Mouse (Mus musculus): ENCODE data around the gene Slc38a7. TPM values are rescaled to one million over a fixed set of nuclear protein-coding genes. Genes with fewer than 3 reads are reported as not detected.

Gene Slc38a7
- polyA plus RNA-seq, 1 experiment from 2014 or later, result 14.7 TPM

DNA sequence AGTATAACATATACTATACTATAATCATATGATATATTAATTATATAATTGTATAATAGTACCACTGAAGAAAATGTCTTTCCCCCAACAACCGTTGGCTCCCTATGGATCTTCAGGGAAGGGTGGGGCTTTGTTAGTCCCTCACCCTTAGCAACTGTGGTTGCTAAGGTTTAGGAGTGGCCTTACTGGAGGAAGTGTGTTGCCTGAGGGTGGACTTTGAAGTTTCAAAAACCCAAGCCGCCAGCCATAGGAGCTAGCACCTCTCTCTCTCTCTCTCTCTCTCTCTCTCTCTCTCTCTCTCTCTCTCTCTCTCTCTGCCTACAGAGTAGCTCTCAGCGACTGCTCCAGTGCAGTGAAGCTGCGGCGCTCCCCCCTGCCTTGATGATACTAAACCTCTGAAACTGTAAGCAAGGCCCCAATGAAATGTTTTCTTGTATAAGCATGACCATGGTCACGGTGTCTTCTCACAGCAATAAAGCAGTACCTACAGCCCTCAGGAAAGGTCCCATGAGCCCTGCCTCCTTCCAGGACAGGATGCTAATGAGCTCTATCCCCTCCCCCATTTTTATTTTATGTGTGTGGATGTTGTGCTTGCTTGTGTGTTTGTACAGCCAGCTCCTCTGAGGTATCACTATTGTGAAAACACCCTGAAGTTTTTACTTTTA, 37.2 kb downstream of the Slc38a7 start:
- H3K27me3 ChIP-seq (ENCODE audit: low read depth, poor library complexity, severe bottlenecking), result no peaks in the 10 kb centered on the region
- H3K9me3 ChIP-seq (replicated peaks), result no peaks in the 10 kb centered on the region
- WGBS, result 41% methylated on average over 6 of the region's 6 CpGs
- peaks cover 6% of the 10 kb centered on the region; the same call in 1 of the 2 replicates for H3K4me1 ChIP-seq
- H3K36me3 ChIP-seq, result no peaks in the 10 kb centered on the region
- no peak overlapping the region for H3K27ac ChIP-seq
- H3K4me3 ChIP-seq, result no peak overlapping the region
- DNase-seq (ENCODE audit: low spot score), result no peak

DNA sequence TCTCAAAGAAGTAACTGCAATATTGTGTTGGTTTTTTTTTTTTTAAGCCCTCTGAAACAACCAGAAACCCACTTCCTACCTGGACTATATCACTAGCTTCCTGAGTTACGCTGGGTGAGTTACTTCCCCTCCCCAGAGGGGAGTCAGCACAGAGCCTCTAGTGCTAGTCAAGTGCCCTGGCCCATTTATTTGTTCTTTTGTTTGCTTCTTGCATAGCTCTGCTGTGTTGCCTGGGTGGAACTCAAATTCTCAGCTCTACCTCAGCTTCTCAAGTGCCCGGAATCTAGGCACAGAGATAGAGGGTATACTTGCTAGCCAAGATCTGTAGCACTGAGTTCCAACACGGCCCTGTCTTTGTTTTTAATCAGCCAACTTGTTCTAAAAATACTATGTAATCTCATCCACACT, 43.2 kb downstream of the Slc38a7 start:
- Histone ChIP-seq H3K4me3 (no peak overlapping the region), H3K27ac (no peak overlapping the region), H3K27me3 (ENCODE audit: low read depth, poor library complexity, severe bottlenecking) (no peaks in the 10 kb centered on the region), H3K36me3 (peaks cover 6% of the 10 kb centered on the region; the same call in 1 of the 2 replicates), H3K9me3 (replicated peaks) (no peaks in the 10 kb centered on the region), H3K4me1 (peaks cover 10% of the 10 kb centered on the region)
- WGBS, result 68% methylated on average over 3 of the region's 3 CpGs
- no peak for DNase-seq (ENCODE audit: low spot score)

DNA sequence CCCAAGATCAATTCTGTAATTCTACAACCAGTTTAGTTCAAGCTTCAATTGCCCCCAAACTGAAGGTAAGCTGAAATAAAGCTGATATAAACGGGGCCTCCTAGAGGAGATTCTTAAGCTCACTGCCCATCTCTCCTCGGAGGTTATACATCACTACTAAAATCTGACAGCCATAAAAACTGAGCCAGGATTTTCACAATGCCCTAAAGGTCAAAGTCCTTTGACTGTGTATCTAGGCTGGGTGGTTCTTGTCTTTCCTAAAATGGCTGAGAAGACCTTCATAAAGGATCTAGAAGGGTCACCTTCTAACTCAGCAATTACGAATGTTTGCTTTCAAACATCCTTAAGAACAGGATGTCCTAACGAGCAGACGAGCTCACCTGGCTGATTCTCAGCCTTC, 44.2 kb downstream of the Slc38a7 start:
- no peaks in the 10 kb centered on the region for H3K27me3 ChIP-seq (ENCODE audit: low read depth, poor library complexity, severe bottlenecking)
- H3K36me3 ChIP-seq, result peaks cover 14% of the 10 kb centered on the region
- H3K27ac ChIP-seq, result no peak overlapping the region
- no peak for DNase-seq (ENCODE audit: low spot score)
- H3K9me3 ChIP-seq (replicated peaks), result no peaks in the 10 kb centered on the region
- WGBS, result 85% methylated on average over 5 of the region's 5 CpGs
- peaks cover 11% of the 10 kb centered on the region for H3K4me1 ChIP-seq
- H3K4me3 ChIP-seq, result no peak overlapping the region

DNA sequence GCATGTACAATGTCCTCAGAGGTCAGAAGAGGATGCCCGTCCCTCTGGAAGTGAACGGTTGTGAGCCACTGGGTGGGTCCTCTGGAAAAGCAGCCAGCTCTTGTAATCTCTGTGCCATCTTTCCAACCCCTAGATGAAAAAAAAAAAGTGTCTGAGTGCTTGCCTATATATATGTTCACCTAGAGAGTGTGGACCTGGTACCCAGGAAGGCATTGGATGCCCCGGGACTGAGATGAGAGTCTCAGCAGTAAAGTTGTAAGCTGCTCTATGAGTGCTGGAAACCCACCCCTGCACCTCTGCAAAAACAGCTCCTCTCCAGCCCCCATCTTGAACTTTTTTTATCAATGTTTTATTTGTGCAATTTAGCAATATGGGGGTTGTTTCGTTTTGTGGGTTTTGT, 44.7 kb downstream of the Slc38a7 start:
- no peak for DNase-seq (ENCODE audit: low spot score)
- Histone ChIP-seq H3K27ac (no peak overlapping the region), H3K27me3 (ENCODE audit: low read depth, poor library complexity, severe bottlenecking) (no peaks in the 10 kb centered on the region), H3K36me3 (peaks cover 18% of the 10 kb centered on the region), H3K4me3 (no peak overlapping the region), H3K4me1 (peaks cover 11% of the 10 kb centered on the region), H3K9me3 (replicated peaks) (no peaks in the 10 kb centered on the region)
- 84% methylated on average over 4 of the region's 4 CpGs for WGBS

DNA sequence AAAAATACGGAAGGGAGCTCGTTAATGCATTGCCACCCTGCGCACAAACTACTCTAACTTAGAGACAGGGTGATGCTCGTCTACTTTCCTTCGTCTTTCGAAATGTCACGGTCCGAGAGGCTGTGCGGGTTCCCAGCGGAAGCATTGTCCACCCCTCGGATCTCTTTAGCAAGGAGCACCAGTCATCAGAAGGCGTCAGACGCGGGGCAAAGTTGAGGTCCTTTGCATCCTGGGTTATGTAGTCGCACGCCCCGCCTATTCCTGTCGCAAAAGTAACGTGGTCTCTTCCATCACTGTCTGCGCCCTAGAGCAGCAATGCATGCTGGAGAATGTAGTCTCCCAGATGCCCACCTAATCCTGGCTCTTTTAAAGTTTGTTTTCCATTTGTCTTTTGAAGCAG, 45.5 kb downstream of the Slc38a7 start:
- Histone ChIP-seq H3K4me1 (peaks cover 11% of the 10 kb centered on the region), H3K27me3 (ENCODE audit: low read depth, poor library complexity, severe bottlenecking) (no peaks in the 10 kb centered on the region), H3K36me3 (peaks cover 21% of the 10 kb centered on the region), H3K27ac (peak overlapping the region; percentile 99), H3K9me3 (replicated peaks) (no peaks in the 10 kb centered on the region), H3K4me3 (peak overlapping the region; percentile 99)
- 0% methylated on average over 20 of the region's 20 CpGs for WGBS
- peak; percentile 87 for DNase-seq (ENCODE audit: low spot score)

DNA sequence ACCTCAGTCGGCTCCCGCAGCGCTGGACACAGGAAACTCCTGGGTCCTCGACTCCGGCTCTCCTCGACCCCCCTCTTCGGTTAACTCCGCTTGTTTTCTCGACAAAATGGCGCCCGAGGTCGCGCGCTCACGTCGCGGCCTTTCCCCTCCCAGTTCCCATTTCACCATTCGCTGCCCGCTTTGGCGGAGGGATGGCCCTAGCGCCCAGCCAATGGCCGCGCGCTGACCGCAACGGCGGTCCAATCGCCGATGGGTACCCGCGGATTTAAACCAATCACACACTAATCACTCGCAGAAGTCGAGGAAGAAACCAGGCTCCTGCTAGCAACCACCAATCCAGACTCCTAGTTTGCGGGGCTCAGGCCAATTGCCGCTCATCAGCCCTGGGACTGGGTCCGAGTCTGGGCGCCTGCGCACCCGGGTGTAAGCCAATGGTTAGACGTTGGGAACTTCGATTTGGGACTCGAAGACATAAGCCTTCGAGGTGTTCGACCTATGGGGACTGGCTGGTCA, 46.0 kb downstream of the Slc38a7 start, which contains the start of gene Cnot1:
Cnot1 (minus strand) TSS at position 134 of the 513 bp plus-strand sequence.
- peak; percentile 95 for DNase-seq (ENCODE audit: low spot score)
- H3K27ac ChIP-seq, result peak within 1 kb of the TSS; percentile 99
- H3K4me3 ChIP-seq, result peak within 1 kb of the TSS; percentile 99
- peaks cover 23% of the 10 kb centered on the region for H3K36me3 ChIP-seq
- H3K4me1 ChIP-seq, result peaks cover 11% of the 10 kb centered on the region
- H3K9me3 ChIP-seq (replicated peaks), result no peaks in the 10 kb centered on the region
- H3K27me3 ChIP-seq (ENCODE audit: low read depth, poor library complexity, severe bottlenecking), result no peaks in the 10 kb centered on the region
- under 1% methylated on average over 44 of the region's 44 CpGs for WGBS

DNA sequence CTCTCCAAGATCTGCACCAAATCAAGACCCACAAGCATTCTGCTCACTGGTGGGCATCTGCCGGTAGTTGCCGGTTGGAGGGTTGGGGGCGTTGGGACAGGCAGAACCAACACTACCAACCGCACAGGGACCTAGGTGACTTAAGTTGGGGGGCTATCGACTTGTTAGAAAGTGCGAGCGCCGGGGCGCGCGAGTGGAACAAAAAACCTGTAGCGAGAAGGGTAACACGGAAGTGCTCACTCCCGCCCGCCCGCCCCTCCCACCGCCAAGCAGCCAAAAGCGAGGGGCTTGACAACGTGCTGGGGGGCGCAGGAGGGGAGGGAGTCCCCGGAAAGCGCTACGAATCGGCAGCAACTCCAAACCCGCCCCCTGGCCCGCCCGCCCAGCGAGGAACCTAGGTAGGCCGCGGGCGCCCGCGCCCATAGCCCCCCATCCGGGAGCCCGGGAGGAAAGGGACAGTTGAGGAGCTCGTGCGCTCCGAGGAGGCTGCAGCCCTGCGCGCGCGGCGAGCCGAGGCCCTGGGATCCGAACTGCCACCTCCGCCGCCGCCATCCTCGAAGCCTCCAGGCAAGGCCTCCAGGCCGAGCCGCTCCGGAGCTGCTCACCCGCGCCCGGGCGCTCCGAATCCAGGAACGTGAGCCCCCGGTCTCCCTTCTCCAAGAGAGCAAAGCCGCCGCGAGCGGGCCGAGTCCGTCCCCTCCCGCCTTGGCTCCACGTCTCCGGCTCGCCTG, 46.7 kb downstream of the Slc38a7 start:
- peaks cover 11% of the 10 kb centered on the region for H3K4me1 ChIP-seq
- H3K27me3 ChIP-seq (ENCODE audit: low read depth, poor library complexity, severe bottlenecking), result no peaks in the 10 kb centered on the region
- H3K36me3 ChIP-seq, result peaks cover 31% of the 10 kb centered on the region
- H3K9me3 ChIP-seq (replicated peaks), result no peaks in the 10 kb centered on the region
- peak overlapping the region; percentile 99 for H3K4me3 ChIP-seq
- WGBS, result under 1% methylated on average over 68 of the region's 69 CpGs
- peak overlapping the region; percentile 99 for H3K27ac ChIP-seq
- DNase-seq (ENCODE audit: low spot score), result peak; percentile 61

DNA sequence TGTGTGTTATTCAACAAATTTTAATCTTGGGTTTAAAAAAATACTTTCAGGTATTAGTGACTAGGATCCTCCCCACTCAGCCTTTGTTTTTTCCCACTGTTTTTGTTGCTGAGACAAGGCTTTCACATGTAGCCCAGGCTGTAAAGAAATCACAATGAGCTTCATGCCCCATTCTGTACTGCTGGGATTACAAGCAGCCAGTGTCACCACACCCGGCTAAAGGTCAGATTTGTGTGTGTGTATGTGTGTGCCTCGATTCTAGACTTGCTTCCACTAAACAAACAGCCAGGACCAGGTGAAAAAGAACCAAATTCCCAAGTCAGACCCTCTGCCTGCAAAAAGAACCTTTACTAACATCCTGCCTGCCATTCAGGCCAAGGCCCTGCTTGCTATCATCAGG, 47.9 kb downstream of the Slc38a7 start:
- peaks cover 11% of the 10 kb centered on the region for H3K4me1 ChIP-seq
- H3K27ac ChIP-seq, result no peak overlapping the region
- no peak for DNase-seq (ENCODE audit: low spot score)
- H3K36me3 ChIP-seq, result peaks cover 42% of the 10 kb centered on the region
- H3K4me3 ChIP-seq, result peak overlapping the region; percentile 99
- no peaks in the 10 kb centered on the region for H3K9me3 ChIP-seq (replicated peaks)
- 85% methylated on average over 2 of the region's 2 CpGs for WGBS
- no peaks in the 10 kb centered on the region for H3K27me3 ChIP-seq (ENCODE audit: low read depth, poor library complexity, severe bottlenecking)

DNA sequence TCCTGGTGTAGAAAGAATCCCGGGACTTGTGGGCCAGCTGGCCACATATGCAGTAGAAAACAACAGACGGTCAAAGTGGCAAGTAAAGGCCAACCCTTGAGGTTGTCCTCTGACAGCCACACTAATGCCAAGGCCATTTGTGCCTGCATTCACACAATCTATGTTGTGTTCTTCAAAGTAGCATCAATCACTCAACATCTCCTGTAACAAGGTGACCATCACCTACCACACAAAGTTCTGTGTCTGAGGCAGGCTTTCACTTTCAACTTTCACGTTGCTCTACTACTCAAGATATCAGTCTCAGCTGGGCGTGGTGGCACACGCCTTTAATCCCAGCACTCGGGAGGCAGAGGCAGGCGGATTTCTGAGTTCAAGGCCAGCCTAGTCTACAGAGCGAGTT, 51.1 kb downstream of the Slc38a7 start:
- Histone ChIP-seq H3K9me3 (replicated peaks) (no peaks in the 10 kb centered on the region), H3K27me3 (ENCODE audit: low read depth, poor library complexity, severe bottlenecking) (no peaks in the 10 kb centered on the region), H3K4me1 (peaks cover 11% of the 10 kb centered on the region), H3K36me3 (peaks cover 72% of the 10 kb centered on the region), H3K4me3 (no peak overlapping the region), H3K27ac (no peak overlapping the region)
- DNase-seq (ENCODE audit: low spot score), result no peak
- WGBS, result 89% methylated on average over 8 of the region's 8 CpGs

DNA sequence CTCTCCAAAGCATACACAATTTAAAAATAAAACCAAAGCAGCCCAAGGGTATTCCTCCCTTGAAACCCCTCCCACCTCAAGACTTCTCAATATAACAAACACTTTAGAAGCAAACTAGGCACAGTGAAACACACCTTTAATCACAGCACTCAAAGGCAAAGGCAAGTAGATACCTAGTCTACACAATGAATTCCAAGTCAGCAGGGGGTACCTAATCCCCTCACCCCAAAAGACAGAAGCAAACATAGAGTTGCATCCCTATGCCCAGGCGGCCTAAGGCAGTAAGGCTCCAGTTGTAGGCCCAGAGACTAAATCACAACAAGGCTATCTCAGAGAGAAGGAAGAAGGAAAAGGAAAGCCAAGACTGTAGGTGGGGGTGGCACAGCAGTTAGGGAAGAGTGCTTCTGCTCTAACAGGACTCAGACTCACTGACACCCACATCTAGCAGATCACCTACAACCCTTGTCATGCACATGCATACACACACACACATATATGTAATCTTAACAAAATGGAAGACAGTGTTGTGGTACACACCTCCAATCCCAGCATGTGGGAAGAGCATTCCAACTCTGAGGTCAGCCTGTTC, 51.8 kb downstream of the Slc38a7 start:
- Histone ChIP-seq H3K27ac (no peak overlapping the region), H3K36me3 (peaks cover 78% of the 10 kb centered on the region), H3K27me3 (ENCODE audit: low read depth, poor library complexity, severe bottlenecking) (no peaks in the 10 kb centered on the region), H3K4me3 (no peak overlapping the region), H3K4me1 (peaks cover 11% of the 10 kb centered on the region), H3K9me3 (replicated peaks) (no peaks in the 10 kb centered on the region)
- no peak for DNase-seq (ENCODE audit: low spot score)
- WGBS, result 83% methylated on average over 1 of the region's 1 CpGs

DNA sequence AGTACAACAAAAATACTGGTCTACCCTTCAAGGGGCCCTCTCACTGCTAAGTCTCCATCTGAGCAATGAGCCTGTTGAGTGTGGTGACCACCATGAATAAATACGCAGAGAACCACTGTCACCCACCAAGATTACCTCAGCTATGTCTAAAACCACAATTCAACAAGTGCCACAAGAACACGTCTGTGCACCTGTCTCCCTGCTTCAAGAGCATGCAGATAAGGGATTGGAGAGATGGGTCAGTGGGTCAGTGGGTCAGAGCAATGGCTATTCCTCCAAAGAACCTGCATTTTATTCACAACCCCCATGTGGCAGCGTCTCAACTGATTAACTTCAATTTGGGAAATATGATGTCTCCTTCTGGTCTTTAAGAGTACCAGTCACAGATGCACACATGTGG, 53.0 kb downstream of the Slc38a7 start:
- 92% methylated on average over 3 of the region's 3 CpGs for WGBS
- Histone ChIP-seq H3K9me3 (replicated peaks) (no peaks in the 10 kb centered on the region), H3K27ac (no peak overlapping the region), H3K27me3 (ENCODE audit: low read depth, poor library complexity, severe bottlenecking) (no peaks in the 10 kb centered on the region), H3K36me3 (peaks cover 87% of the 10 kb centered on the region), H3K4me3 (no peak overlapping the region), H3K4me1 (peaks cover 2% of the 10 kb centered on the region)
- DNase-seq (ENCODE audit: low spot score), result no peak

DNA sequence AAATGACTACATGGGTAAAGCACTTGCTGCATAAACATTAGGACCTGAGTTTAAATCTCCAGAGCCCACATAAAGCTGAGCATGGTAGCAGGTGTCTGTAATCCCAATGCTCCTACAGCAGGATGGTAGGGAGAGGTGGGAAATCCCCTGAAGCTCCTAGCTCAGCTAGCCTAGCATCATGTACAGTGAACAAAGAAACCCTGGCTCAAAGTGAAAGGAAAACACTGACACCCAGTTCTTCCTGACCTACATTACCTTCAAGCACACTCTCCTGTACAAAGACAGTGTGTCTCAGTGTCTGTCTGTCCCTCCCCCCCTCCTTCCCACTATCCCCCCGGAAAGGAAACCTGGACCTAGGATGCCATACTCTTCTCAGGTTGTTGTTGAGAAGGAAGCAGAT, 53.4 kb downstream of the Slc38a7 start:
- WGBS, result 87% methylated on average over 1 of the region's 1 CpGs
- no peaks in the 10 kb centered on the region for H3K27me3 ChIP-seq (ENCODE audit: low read depth, poor library complexity, severe bottlenecking)

DNA sequence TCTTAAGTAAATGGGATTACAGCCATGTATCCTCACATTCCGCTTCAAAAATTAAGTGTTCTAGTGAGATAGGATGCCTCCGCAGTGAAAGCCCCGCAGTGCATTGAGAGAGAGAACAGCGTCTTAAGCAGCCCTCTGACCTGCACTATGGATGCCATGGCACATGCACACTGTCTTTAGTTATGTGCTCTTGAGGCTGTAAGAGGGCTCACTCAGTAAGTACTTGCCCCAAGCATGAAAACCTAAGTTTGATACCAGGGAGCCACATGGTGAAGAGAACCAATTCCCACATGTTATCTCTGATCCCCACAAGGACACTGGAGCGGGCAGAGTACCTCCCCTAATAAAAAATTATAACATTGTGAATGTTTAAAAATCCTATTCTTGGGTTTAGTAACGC, 54.2 kb downstream of the Slc38a7 start:
- Histone ChIP-seq H3K27ac (no peak overlapping the region), H3K4me3 (no peak overlapping the region), H3K36me3 (peaks cover 82% of the 10 kb centered on the region), H3K9me3 (replicated peaks) (no peaks in the 10 kb centered on the region), H3K4me1 (no peaks in the 10 kb centered on the region), H3K27me3 (ENCODE audit: low read depth, poor library complexity, severe bottlenecking) (no peaks in the 10 kb centered on the region)
- WGBS, result 97% methylated on average over 6 of the region's 6 CpGs
- no peak for DNase-seq (ENCODE audit: low spot score)

More for the DNA sequence above, 53.4 kb downstream of the Slc38a7 start:
- Histone ChIP-seq H3K27ac (no peak overlapping the region), H3K4me3 (no peak overlapping the region), H3K4me1 (no peaks in the 10 kb centered on the region), H3K9me3 (replicated peaks) (no peaks in the 10 kb centered on the region), H3K36me3 (peaks cover 84% of the 10 kb centered on the region)
- no peak for DNase-seq (ENCODE audit: low spot score)

Data from limb, embryonic 10.5 days (tissue).